Mouse (Mus musculus): Measurements from ENCODE around the gene Pigk. TPM values are rescaled to one million over a fixed set of nuclear protein-coding genes. Genes with fewer than 3 reads are reported as not detected.

Gene Pigk
- polyA plus RNA-seq (2015; fragmentation: Nextera tagmentation; extraction: Ambion mirVana), result 32.8 and 35.9 TPM in 2 replicates

DNA sequence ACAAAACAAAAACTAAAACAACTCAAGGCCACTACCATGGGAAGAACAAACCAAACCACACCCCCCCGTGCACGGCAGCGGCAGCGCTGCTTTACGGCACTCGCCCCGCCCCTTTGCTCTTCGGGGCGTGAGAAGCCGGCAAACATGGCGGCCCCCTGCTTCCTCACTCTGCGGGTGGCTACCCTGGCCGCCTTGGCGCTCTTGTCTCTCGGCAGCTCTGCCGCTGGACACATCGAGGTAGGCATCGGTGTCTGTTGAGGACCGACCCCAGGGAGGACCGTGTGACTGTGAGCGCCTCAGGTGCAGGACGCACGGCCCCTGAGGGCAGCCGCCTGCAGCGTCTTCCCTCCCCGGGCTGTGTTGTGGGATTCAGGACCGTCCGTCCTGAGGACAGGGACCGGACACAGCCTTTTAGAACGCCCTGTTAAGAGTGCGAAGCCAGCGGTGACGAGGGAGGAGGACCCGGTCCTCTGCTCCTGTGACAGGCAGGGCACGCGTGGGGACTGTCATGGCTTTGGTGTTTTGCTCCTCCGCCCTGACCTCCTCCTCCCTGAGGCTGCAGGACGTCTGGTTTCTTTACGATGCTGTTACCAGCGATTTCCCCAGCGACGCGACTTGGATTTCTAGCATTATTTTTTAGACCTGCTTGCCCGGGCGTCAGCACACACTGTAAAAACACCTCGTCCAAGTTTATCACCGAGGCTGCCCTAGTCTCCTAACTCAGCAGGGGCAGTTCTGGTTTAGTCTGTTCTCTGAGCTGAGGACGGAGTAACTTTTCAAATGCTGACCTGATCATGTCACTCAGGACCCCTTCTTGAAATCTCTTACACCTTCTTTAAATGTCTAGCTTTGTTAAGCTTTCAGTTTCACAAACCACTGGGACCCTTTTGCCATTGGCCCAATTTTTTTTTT is at the start of gene Pigk:
Gene Pigk (plus strand): TSS at position 110 of the 912 bp plus-strand sequence.
- Histone ChIP-seq H3K27me3 (replicated peaks; ENCODE audit: control insufficient read depth, insufficient read depth, low read length) (no peaks in the 10 kb centered on the region), H3K36me3 (ENCODE audit: control insufficient read depth, insufficient read depth, low read length) (no peaks in the 10 kb centered on the region), H3K4me3 (ENCODE audit: low read length) (peak within 1 kb of the TSS; percentile 99), H3K9me3 (ENCODE audit: control insufficient read depth, low read length) (no peaks in the 10 kb centered on the region), H3K9ac (ENCODE audit: low read depth, low read length) (peak within 1 kb of the TSS; percentile 90), H3K4me2 (ENCODE audit: low read depth, low read length) (peak within 1 kb of the TSS; percentile 70), H3K27ac (ENCODE audit: low read length) (no peak within 1 kb of the TSS), H3K4me1 (ENCODE audit: control insufficient read depth, insufficient read depth, low read length) (peaks cover 7% of the 10 kb centered on the region; the same call in 1 of the 2 replicates)
- under 1% methylated on average over 48 of the region's 48 CpGs for WGBS
- peak; percentile 93 for ATAC-seq

DNA sequence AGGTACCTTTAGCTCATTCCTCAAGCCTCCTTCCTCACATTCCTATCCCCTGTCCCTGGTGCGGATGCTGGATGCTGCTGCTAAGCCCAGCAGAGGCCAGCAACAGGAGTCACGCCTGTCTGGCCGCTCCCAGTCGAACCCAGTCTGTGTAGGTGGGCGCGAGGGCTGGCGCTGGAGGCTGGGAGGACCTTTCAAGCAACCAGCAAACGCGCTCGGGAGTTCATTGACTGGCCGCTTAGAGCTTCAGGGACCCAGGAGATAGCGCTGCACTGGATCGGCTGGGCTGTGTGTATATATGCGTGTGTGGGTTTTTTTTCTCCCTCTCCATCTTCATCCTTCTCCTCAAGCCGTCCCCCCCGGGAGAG is 46.9 kb upstream of the Pigk start:
- Histone ChIP-seq H3K4me2 (ENCODE audit: low read depth, low read length) (peak overlapping the region; percentile 97), H3K27me3 (replicated peaks; ENCODE audit: control insufficient read depth, insufficient read depth, low read length) (peaks cover 13% of the 10 kb centered on the region), H3K27ac (ENCODE audit: low read length) (no peak overlapping the region), H3K9ac (ENCODE audit: low read depth, low read length) (0 out of 2 replicates have a peak overlapping the region, but pooled peaks have one; percentile 40), H3K4me3 (ENCODE audit: low read length) (peak overlapping the region; percentile 59), H3K4me1 (ENCODE audit: control insufficient read depth, insufficient read depth, low read length) (peaks cover 9% of the 10 kb centered on the region), H3K36me3 (ENCODE audit: control insufficient read depth, insufficient read depth, low read length) (no peaks in the 10 kb centered on the region), H3K9me3 (ENCODE audit: control insufficient read depth, low read length) (no peaks in the 10 kb centered on the region)
- no peak for ATAC-seq
- 2% methylated on average over 16 of the region's 16 CpGs for WGBS

DNA sequence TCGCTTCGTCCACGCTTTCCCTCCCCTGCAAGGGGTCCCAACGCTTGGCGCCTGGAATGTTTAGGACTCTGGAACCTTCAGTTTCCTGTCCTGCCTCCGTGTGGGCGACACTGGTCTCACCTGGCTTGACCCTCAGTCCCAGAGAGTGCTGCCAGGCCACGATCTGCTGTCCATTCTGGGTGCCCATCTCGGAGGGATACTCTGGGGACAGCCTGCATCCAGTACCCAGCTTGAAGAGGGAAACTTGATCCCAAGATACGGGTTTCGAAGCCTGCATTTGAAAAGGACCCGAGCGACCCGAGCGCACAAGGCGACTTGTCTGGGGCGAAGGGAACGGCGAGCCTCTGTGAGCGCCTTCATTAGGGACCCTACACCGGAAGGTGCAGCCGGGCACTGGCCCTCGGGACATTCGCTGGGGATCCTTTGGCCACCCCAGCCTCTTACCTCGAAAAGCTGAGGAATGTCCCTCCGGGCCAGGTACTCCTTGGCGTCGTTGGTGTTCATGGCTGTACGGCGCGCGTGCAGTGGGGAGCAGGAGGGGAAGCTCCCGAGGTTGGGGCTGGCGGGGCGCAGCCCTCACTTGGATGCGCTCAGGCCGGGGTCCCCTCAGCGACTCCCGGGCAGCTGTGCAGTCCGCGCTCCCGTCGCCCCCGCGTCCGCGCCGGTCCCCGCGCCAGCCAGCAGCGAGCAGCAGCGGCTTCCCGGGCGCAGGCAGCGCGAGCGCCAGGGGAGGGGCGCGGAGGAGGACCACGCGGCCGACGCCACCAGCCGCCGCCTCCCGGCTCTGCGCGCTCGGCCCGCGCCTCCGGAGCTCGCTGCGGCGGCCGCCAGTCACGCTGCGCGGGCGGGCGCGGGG is 46.3 kb upstream of the Pigk start:
- H3K9me3 ChIP-seq (ENCODE audit: control insufficient read depth, low read length), result no peaks in the 10 kb centered on the region
- H3K4me1 ChIP-seq (ENCODE audit: control insufficient read depth, insufficient read depth, low read length), result peaks cover 9% of the 10 kb centered on the region
- peak; percentile 81 for ATAC-seq
- no peak overlapping the region for H3K27ac ChIP-seq (ENCODE audit: low read length)
- H3K27me3 ChIP-seq (replicated peaks; ENCODE audit: control insufficient read depth, insufficient read depth, low read length), result peaks cover 13% of the 10 kb centered on the region
- peak overlapping the region; percentile 59 for H3K9ac ChIP-seq (ENCODE audit: low read depth, low read length)
- peak overlapping the region; percentile 59 for H3K4me3 ChIP-seq (ENCODE audit: low read length)
- H3K4me2 ChIP-seq (ENCODE audit: low read depth, low read length), result peak overlapping the region; percentile 97
- WGBS, result under 1% methylated on average over 76 of the region's 82 CpGs
- no peaks in the 10 kb centered on the region for H3K36me3 ChIP-seq (ENCODE audit: control insufficient read depth, insufficient read depth, low read length)

DNA sequence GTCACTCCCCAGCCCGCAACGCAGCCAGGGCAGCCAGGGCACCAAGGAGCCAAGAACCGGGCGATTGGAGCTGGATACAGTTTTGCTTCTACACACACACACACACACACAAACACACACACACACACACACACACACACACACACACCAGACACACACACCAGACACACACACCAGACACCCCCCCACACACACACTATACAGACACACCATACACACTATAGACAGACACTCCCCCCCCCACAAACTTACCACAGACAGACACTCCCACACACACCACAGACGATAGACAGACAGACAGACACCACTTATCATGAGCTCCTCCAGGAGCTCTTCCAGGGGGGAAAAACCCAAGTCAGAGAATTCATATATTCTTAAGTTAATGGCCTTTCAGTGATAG is 45.7 kb upstream of the Pigk start, which contains the start of gene Ak5:
Gene Ak5 (minus strand): TSS at position 122 of the 400 bp plus-strand sequence.
- peak within 1 kb of the TSS; percentile 59 for H3K9ac ChIP-seq (ENCODE audit: low read depth, low read length)
- peaks cover 9% of the 10 kb centered on the region for H3K4me1 ChIP-seq (ENCODE audit: control insufficient read depth, insufficient read depth, low read length)
- peak within 1 kb of the TSS; percentile 59 for H3K4me3 ChIP-seq (ENCODE audit: low read length)
- no peak within 1 kb of the TSS for H3K27ac ChIP-seq (ENCODE audit: low read length)
- ATAC-seq, result peak; percentile 48; the same call in 1 of the 2 replicates
- 11% methylated on average over 5 of the region's 5 CpGs for WGBS
- H3K9me3 ChIP-seq (ENCODE audit: control insufficient read depth, low read length), result no peaks in the 10 kb centered on the region
- peak within 1 kb of the TSS; percentile 97 for H3K4me2 ChIP-seq (ENCODE audit: low read depth, low read length)
- no peaks in the 10 kb centered on the region for H3K36me3 ChIP-seq (ENCODE audit: control insufficient read depth, insufficient read depth, low read length)
- H3K27me3 ChIP-seq (replicated peaks; ENCODE audit: control insufficient read depth, insufficient read depth, low read length), result peaks cover 13% of the 10 kb centered on the region

DNA sequence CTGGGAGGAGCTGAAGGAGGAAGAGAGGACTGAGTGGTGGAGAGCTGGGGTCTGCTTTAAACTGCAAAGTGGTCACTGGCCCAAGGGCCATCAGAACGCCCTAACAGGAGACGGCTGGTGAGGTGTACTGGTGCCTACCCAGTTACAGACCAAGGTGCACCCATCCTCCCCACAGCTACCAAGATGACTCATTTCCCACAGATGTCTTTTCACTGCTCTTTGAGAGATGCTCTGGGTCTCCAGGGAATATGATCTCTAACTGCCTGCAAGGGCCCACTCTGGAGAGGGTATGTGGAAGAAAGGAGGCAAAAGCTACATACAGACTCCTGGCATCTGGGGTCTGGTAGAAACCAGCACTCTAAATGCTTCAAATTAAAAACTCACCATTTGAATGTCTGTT is 45.1 kb upstream of the Pigk start:
- Histone ChIP-seq H3K4me1 (ENCODE audit: control insufficient read depth, insufficient read depth, low read length) (peaks cover 9% of the 10 kb centered on the region), H3K4me2 (ENCODE audit: low read depth, low read length) (no peak overlapping the region), H3K27me3 (replicated peaks; ENCODE audit: control insufficient read depth, insufficient read depth, low read length) (peaks cover 13% of the 10 kb centered on the region), H3K4me3 (ENCODE audit: low read length) (no peak overlapping the region), H3K36me3 (ENCODE audit: control insufficient read depth, insufficient read depth, low read length) (no peaks in the 10 kb centered on the region), H3K9me3 (ENCODE audit: control insufficient read depth, low read length) (no peaks in the 10 kb centered on the region), H3K9ac (ENCODE audit: low read depth, low read length) (no peak overlapping the region), H3K27ac (ENCODE audit: low read length) (no peak overlapping the region)
- no peak for ATAC-seq
- WGBS, result 79% methylated on average over 2 of the region's 2 CpGs

DNA sequence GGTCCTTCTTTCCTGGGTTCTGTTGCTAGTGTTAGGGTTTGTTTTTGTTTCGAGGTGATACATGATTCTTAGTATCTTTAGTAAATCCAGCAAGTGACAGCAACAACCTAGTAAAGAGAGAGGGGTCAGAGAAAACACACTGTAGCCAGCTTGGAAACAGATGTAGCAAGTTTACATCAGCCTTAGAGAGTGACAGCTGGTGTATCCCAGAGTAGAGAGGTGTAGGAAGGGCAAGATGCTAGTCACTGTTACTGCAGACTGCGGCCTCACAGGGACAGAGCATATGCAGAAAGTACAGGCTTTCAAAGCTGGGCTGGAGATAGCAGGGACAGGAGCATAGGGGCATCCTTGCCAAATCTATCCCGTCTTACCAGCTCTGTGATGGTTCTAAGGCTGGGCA is 44.1 kb upstream of the Pigk start:
- no peaks in the 10 kb centered on the region for H3K9me3 ChIP-seq (ENCODE audit: control insufficient read depth, low read length)
- H3K4me3 ChIP-seq (ENCODE audit: low read length), result no peak overlapping the region
- no peaks in the 10 kb centered on the region for H3K36me3 ChIP-seq (ENCODE audit: control insufficient read depth, insufficient read depth, low read length)
- no peak overlapping the region for H3K9ac ChIP-seq (ENCODE audit: low read depth, low read length)
- 62% methylated on average over 3 of the region's 3 CpGs for WGBS
- peaks cover 13% of the 10 kb centered on the region for H3K27me3 ChIP-seq (replicated peaks; ENCODE audit: control insufficient read depth, insufficient read depth, low read length)
- ATAC-seq, result no peak
- no peak overlapping the region for H3K27ac ChIP-seq (ENCODE audit: low read length)
- H3K4me2 ChIP-seq (ENCODE audit: low read depth, low read length), result no peak overlapping the region
- H3K4me1 ChIP-seq (ENCODE audit: control insufficient read depth, insufficient read depth, low read length), result peaks cover 9% of the 10 kb centered on the region

DNA sequence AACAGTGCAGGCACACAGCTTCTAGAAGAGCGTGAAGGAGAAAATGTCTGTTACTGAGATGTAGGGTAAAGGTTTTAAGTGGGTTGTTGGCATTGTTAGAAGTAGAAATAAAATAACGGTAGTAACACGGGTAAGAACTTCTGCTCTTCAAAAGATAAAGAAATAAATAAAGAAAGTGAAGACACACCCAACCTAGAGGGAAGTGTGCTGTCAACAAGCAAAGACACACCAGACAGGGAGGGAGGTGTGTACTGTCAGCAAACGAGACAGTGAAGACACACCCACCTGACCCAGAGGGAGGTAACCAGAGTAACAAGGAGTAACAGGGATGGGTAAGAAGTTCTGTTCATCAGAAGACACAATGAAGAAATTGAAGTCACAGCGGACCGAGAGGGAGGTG is 39.2 kb upstream of the Pigk start:
- 55% methylated on average over 6 of the region's 6 CpGs for WGBS
- Histone ChIP-seq H3K4me2 (ENCODE audit: low read depth, low read length) (no peak overlapping the region), H3K9ac (ENCODE audit: low read depth, low read length) (no peak overlapping the region), H3K36me3 (ENCODE audit: control insufficient read depth, insufficient read depth, low read length) (no peaks in the 10 kb centered on the region), H3K27me3 (replicated peaks; ENCODE audit: control insufficient read depth, insufficient read depth, low read length) (no peaks in the 10 kb centered on the region), H3K4me3 (ENCODE audit: low read length) (no peak overlapping the region), H3K27ac (ENCODE audit: low read length) (no peak overlapping the region), H3K9me3 (ENCODE audit: control insufficient read depth, low read length) (no peaks in the 10 kb centered on the region), H3K4me1 (ENCODE audit: control insufficient read depth, insufficient read depth, low read length) (no peaks in the 10 kb centered on the region)
- no peak for ATAC-seq

DNA sequence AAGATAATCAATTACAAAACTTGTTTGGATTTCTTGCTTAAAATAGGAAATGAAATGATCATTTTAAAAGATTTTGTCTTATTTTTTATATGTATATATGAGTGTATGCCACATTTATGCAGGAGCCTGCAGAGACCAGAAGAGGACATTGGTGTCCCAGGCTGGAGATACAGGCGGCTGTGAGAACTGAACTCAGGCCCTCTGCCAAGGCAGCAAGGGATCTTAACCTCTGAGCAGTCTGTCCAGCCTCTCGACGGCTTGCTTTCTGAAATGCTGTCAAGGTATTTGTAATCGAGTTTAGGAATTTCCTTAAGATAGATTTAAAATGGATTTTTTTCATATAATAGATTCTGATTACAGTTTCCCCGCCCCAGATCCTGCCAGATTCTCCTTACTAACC is 25.4 kb upstream of the Pigk start:
- no peaks in the 10 kb centered on the region for H3K36me3 ChIP-seq (ENCODE audit: control insufficient read depth, insufficient read depth, low read length)
- H3K4me1 ChIP-seq (ENCODE audit: control insufficient read depth, insufficient read depth, low read length), result no peaks in the 10 kb centered on the region
- no peak overlapping the region for H3K4me3 ChIP-seq (ENCODE audit: low read length)
- no peak overlapping the region for H3K4me2 ChIP-seq (ENCODE audit: low read depth, low read length)
- no peak overlapping the region for H3K9ac ChIP-seq (ENCODE audit: low read depth, low read length)
- ATAC-seq, result no peak
- no peaks in the 10 kb centered on the region for H3K27me3 ChIP-seq (replicated peaks; ENCODE audit: control insufficient read depth, insufficient read depth, low read length)
- WGBS, result 78% methylated on average over 5 of the region's 5 CpGs
- no peak overlapping the region for H3K27ac ChIP-seq (ENCODE audit: low read length)
- H3K9me3 ChIP-seq (ENCODE audit: control insufficient read depth, low read length), result no peaks in the 10 kb centered on the region

DNA sequence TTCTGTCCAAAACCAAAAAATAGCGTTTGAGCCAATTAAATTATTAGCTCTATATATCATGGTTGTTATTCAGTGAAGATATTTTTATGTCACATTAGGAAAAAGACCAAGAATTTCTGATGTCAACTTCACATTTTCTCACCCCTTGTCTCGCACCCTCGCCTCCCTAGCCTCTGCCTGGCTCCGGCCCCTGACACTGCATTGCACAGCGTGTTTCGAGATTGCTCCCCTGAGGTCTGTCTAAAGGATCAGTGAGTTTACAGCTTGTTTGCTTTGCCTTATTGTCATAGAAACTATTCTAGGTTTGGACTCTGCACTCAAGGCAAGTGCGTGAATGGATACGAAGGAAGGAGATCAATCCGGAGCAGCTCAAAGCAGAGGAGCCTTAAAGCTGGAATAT is 24.8 kb upstream of the Pigk start:
- Histone ChIP-seq H3K36me3 (ENCODE audit: control insufficient read depth, insufficient read depth, low read length) (no peaks in the 10 kb centered on the region), H3K9ac (ENCODE audit: low read depth, low read length) (no peak overlapping the region), H3K4me3 (ENCODE audit: low read length) (no peak overlapping the region), H3K27me3 (replicated peaks; ENCODE audit: control insufficient read depth, insufficient read depth, low read length) (no peaks in the 10 kb centered on the region), H3K4me1 (ENCODE audit: control insufficient read depth, insufficient read depth, low read length) (no peaks in the 10 kb centered on the region), H3K9me3 (ENCODE audit: control insufficient read depth, low read length) (no peaks in the 10 kb centered on the region), H3K27ac (ENCODE audit: low read length) (no peak overlapping the region), H3K4me2 (ENCODE audit: low read depth, low read length) (no peak overlapping the region)
- ATAC-seq, result peak; percentile 92
- WGBS, result 62% methylated on average over 9 of the region's 9 CpGs

All from intestine, embryonic 16.5 days (tissue).